Comparison of ENCODE assay signal across 15 mouse cellular contexts in the genomic region with DNA sequence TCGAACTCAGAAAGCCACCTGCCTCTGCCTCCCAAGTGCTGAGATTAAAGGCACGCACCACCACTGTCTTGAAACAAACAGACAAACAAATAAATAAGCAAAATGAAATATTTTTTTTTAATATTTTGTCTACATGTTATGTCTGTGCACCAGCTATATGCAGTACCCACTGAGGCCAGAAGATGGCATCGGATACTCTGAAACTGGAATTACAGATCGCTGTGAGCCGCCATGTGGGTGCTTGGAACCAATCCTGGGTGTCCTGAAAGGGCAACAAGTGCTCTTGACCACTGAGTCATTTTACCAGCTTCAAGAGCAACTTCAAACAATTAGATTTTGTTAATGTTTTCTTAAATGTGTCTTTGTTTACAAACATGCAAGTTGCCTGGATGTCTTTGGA. TPM values are rescaled to one million over a fixed set of nuclear protein-coding genes. Genes with fewer than 3 reads are reported as not detected.
A peak's percentile ranks its signal among the peaks of the same experiment; 100 is the strongest.
DNase-seq lines count a peak whose midpoint lies in the region; ATAC-seq and TF ChIP-seq lines count a peak whose summit lies in the region.
"Had no signal": no experiment of that assay in that cellular context is flagged by ENCODE, and none has a peak within 500 bp of the region (broad histone marks: within the 10 kb centered on the region; RNA-seq: fewer than 3 reads in every experiment).

No protein-coding gene starts in this region.

- no peak for TF ChIP-seq POLR2A in thymus, adult 2 months (IDR thresholded peaks at IDR 0.05; ENCODE audit: control insufficient read depth, extremely low read depth, insufficient read depth, low read length, poor library complexity)

- no peak overlapping the region for H3K4me3 ChIP-seq in left cerebral cortex, adult 2 months
- no peak overlapping the region for H3K4me3 ChIP-seq in thymus, adult 2 months (ENCODE audit: control insufficient read depth, insufficient read depth, low read length)
- H3K4me3 ChIP-seq in stomach, embryonic 15.5 days (replicated peaks): no peak overlapping the region
- H3K4me3 ChIP-seq in hindbrain, embryonic 16.5 days (ENCODE audit: low read length): no peak overlapping the region
- H3K4me3 ChIP-seq: embryonic facial prominence, embryonic 13.5 days; forebrain, embryonic 10.5 days; liver, embryonic 15.5 days had no signal

- H3K27me3 ChIP-seq in thymus, adult 2 months (ENCODE audit: control insufficient read depth, insufficient read depth, low read length): no peaks in the 10 kb centered on the region
- no peaks in the 10 kb centered on the region for H3K27me3 ChIP-seq in stomach, embryonic 15.5 days (replicated peaks)
- no peaks in the 10 kb centered on the region for H3K27me3 ChIP-seq in hindbrain, embryonic 16.5 days (replicated peaks; ENCODE audit: control insufficient read depth, insufficient read depth, low read length)
- H3K27me3 ChIP-seq: liver, embryonic 15.5 days had no signal

- no peak overlapping the region for H3K27ac ChIP-seq in left cerebral cortex, adult 2 months
- no peak overlapping the region for H3K27ac ChIP-seq in thymus, adult 2 months (ENCODE audit: control insufficient read depth, insufficient read depth, low read length)
- 0 out of 2 replicates have a peak overlapping the region, but pooled peaks have one; percentile 17 for H3K27ac ChIP-seq in stomach, embryonic 15.5 days
- no peak overlapping the region for H3K27ac ChIP-seq in hindbrain, embryonic 16.5 days (ENCODE audit: low read depth, low read length)
- H3K27ac ChIP-seq: embryonic facial prominence, embryonic 13.5 days; forebrain, embryonic 10.5 days; liver, embryonic 15.5 days had no signal

- 97% methylated on average over 5 of the region's 5 CpGs for WGBS in thymus, adult 2 months
- WGBS in stomach, embryonic 15.5 days: 94% methylated on average over 5 of the region's 5 CpGs
- 98% methylated on average over 5 of the region's 5 CpGs for WGBS in hindbrain, embryonic 16.5 days

- ATAC-seq in stomach, embryonic 15.5 days (ENCODE audit: insufficient read depth, low FRiP score, low read depth): no peak
- no peak for ATAC-seq in hindbrain, embryonic 16.5 days

- H3K4me2 ChIP-seq in stomach, embryonic 15.5 days: no peak overlapping the region
- no peak overlapping the region for H3K4me2 ChIP-seq in hindbrain, embryonic 16.5 days (ENCODE audit: low read length)
- H3K4me2 ChIP-seq: embryonic facial prominence, embryonic 13.5 days; liver, embryonic 15.5 days had no signal

- DNase-seq in left cerebral cortex, adult 2 months (ENCODE audit: extremely low spot score in 1 of 2, low spot score in 2 of 2): no peak
- no peak for DNase-seq in left cerebral cortex, adult 9 months (ENCODE audit: low spot score in 2 of 2)
- DNase-seq in thymus, adult 2 months: peak; percentile 18
- no peak for DNase-seq in thymus, postnatal 0 days (ENCODE audit: low spot score)
- DNase-seq in NIH3T3 (ENCODE audit: low read depth): peak; percentile 30
- DNase-seq in layer of hippocampus, postnatal 25 days (ENCODE audit: extremely low spot score in 1 of 2, low spot score in 1 of 2): no peak
- DNase-seq: cerebellum, adult 11 months; gastrocnemius, postnatal 10 days; kidney, adult 9 months; right cerebral cortex, adult 18-20 months had no signal

- no peaks in the 10 kb centered on the region for H3K4me1 ChIP-seq in thymus, adult 2 months (replicated peaks; ENCODE audit: control insufficient read depth, insufficient read depth, low read length)
- H3K4me1 ChIP-seq in stomach, embryonic 15.5 days: no peaks in the 10 kb centered on the region
- H3K4me1 ChIP-seq in hindbrain, embryonic 16.5 days (ENCODE audit: control insufficient read depth, insufficient read depth, low read depth, low read length): peaks cover 4% of the 10 kb centered on the region; the same call in 1 of the 2 replicates
- H3K4me1 ChIP-seq: liver, embryonic 15.5 days had no signal

- no peaks in the 10 kb centered on the region for H3K36me3 ChIP-seq in thymus, adult 2 months (ENCODE audit: control insufficient read depth, insufficient read depth, low read length)
- no peaks in the 10 kb centered on the region for H3K36me3 ChIP-seq in stomach, embryonic 15.5 days
- H3K36me3 ChIP-seq in hindbrain, embryonic 16.5 days (ENCODE audit: control insufficient read depth, insufficient read depth, low read length): no peaks in the 10 kb centered on the region
- H3K36me3 ChIP-seq: embryonic facial prominence, embryonic 13.5 days; forebrain, embryonic 10.5 days; liver, embryonic 15.5 days had no signal

- no peaks in the 10 kb centered on the region for H3K9me3 ChIP-seq in stomach, embryonic 15.5 days
- H3K9me3 ChIP-seq in hindbrain, embryonic 16.5 days (ENCODE audit: control insufficient read depth, low read length): peaks cover 6% of the 10 kb centered on the region
- H3K9me3 ChIP-seq: forebrain, embryonic 10.5 days; liver, embryonic 15.5 days had no signal

- intact Hi-C loops in left cerebral cortex, adult 2 months (cut with DNase I): no loop called here

- no peak overlapping the region for H3K9ac ChIP-seq in stomach, embryonic 15.5 days
- H3K9ac ChIP-seq in hindbrain, embryonic 16.5 days (ENCODE audit: low read depth, low read length): no peak overlapping the region
- H3K9ac ChIP-seq: embryonic facial prominence, embryonic 13.5 days; liver, embryonic 15.5 days had no signal

- TF ChIP-seq CTCF in left cerebral cortex, adult 2 months (IDR thresholded peaks at IDR 0.05): peak; percentile 30; the same call in 1 of the 2 replicates
- no peak for TF ChIP-seq CTCF in thymus, adult 2 months (IDR thresholded peaks at IDR 0.05; ENCODE audit: borderline replicate concordance, control insufficient read depth, extremely low read depth, insufficient read depth, low read length, poor library complexity)

RNA-seq across cellular contexts. Expression of gene Spred2, which starts 11.5 kb away (rescaled TPM):
- 100 to 1,000 TPM; 102 to 119 TPM for total RNA-seq in left cerebral cortex, adult 2 months (2021)
- 25.4 and 34.0 TPM in 2 replicates for polyA plus RNA-seq in thymus, adult 2 months (2012; rRNA removed)
- 5.5 and 6.4 TPM in 2 replicates for polyA plus RNA-seq in thymus, postnatal 0 days (2015; fragmentation: Nextera tagmentation; extraction: Ambion mirVana)
- polyA plus RNA-seq in stomach, embryonic 15.5 days (2015; fragmentation: Nextera tagmentation; extraction: Ambion mirVana): 7.0 and 7.4 TPM in 2 replicates
- 6.7 and 7.4 TPM in 2 replicates for polyA plus RNA-seq in hindbrain, embryonic 16.5 days (2015; fragmentation: Nextera tagmentation; extraction: Ambion mirVana)
- 10 to 100 TPM; 86.4 to 97.1 TPM for total RNA-seq in layer of hippocampus, postnatal 25 days (2021)

Comparison
In these comparisons a context has a peak if more than half of its experiments do, and no peak if none do; other contexts are left out.
1. DNase-seq: peak in thymus, adult 2 months (single experiment) and NIH3T3 (single experiment); none in left cerebral cortex, adult 2 months (0 of 2), left cerebral cortex, adult 9 months (0 of 2), thymus, postnatal 0 days (single experiment) and layer of hippocampus, postnatal 25 days (0 of 2).